Mouse (Mus musculus): ENCODE measurements at regions not wholly inside any gene's neighbourhood (a gene's known extent, or its start where the extent isn't known, plus 50 kb on each side); places are given as distances from the start of the nearest gene placed in this dataset.
A peak's percentile ranks its signal among the peaks of the same experiment; 100 is the strongest.

GRCm38 (mm10) chr13:91274131-91274530 is 50.4 kb upstream of the Atg10 start:
- ATAC-seq = no peak

GRCm38 (mm10) chr13:91274615-91275014 is 50.8 kb upstream of the Atg10 start:
- no peak for ATAC-seq

GRCm38 (mm10) chr13:91279487-91279886 is 55.7 kb upstream of the Atg10 start:
- no peak for ATAC-seq

- no peak for ATAC-seq
Observed at GRCm38 (mm10) chr13:91295552-91296170, 71.9 kb upstream of the Atg10 start.

GRCm38 (mm10) chr13:91296521-91297160 is 72.9 kb upstream of the Atg10 start:
- no peak for ATAC-seq

- no peak for ATAC-seq
Observed at GRCm38 (mm10) chr13:91301849-91302248, 78.1 kb upstream of the Atg10 start.

- ATAC-seq = peak; percentile 88
Observed at GRCm38 (mm10) chr13:91305697-91306405, 82.1 kb upstream of the Atg10 start.

GRCm38 (mm10) chr13:91306545-91306944 is 82.8 kb upstream of the Atg10 start:
- no peak for ATAC-seq

- ATAC-seq = no peak
Observed at GRCm38 (mm10) chr13:91312905-91313571, 89.3 kb upstream of the Atg10 start.

- ATAC-seq = no peak
Observed at GRCm38 (mm10) chr13:91322331-91322730, 98.6 kb upstream of the Atg10 start.

GRCm38 (mm10) chr13:91326834-91327233 is 103.1 kb upstream of the Atg10 start:
- ATAC-seq = no peak

GRCm38 (mm10) chr13:91334283-91334682 is 110.5 kb upstream of the Atg10 start:
- no peak for ATAC-seq

GRCm38 (mm10) chr13:91344139-91344538 is 115.9 kb upstream of the Ssbp2 start:
- ATAC-seq = no peak

GRCm38 (mm10) chr13:91348489-91349083 is 111.5 kb upstream of the Ssbp2 start:
- no peak for ATAC-seq

GRCm38 (mm10) chr13:91352311-91352710 is 107.8 kb upstream of the Ssbp2 start:
- no peak for ATAC-seq

- ATAC-seq = no peak
Observed at GRCm38 (mm10) chr13:91356516-91356915, 103.6 kb upstream of the Ssbp2 start.

GRCm38 (mm10) chr13:91360121-91360520 is 100.0 kb upstream of the Ssbp2 start:
- no peak for ATAC-seq

GRCm38 (mm10) chr13:91365270-91365952 is 94.7 kb upstream of the Ssbp2 start:
- no peak for ATAC-seq

- no peak for ATAC-seq
Observed at GRCm38 (mm10) chr13:91366540-91366939, 93.5 kb upstream of the Ssbp2 start.

GRCm38 (mm10) chr13:91367896-91368556 is 92.1 kb upstream of the Ssbp2 start:
- no peak for ATAC-seq

- no peak for ATAC-seq
Observed at GRCm38 (mm10) chr13:91368664-91369063, 91.4 kb upstream of the Ssbp2 start.

- ATAC-seq = peak; percentile 7
Observed at GRCm38 (mm10) chr13:91370021-91370420, 90.1 kb upstream of the Ssbp2 start.

Measured in activated CD4-positive, CD25-positive, alpha-beta regulatory T cell, adult 4 months (primary cell).